Mouse (Mus musculus): ENCODE measurements around the gene Klc4.

The Klc4 gene

GRCm38 (mm10) chr17:46645561-46646321, at the start of gene Klc4, which contains the start of gene Mrpl2:
Gene Klc4, minus strand, starts transcription at chr17:46646022.
Gene Mrpl2, plus strand, starts transcription at chr17:46646229.
- peak; percentile 99 for DNase-seq

- DNase-seq = no peak
Observed at GRCm38 (mm10) chr17:46694517-46695063, 48.8 kb upstream of the Klc4 start.

- DNase-seq = no peak
Observed at GRCm38 (mm10) chr17:46691390-46691789, 45.6 kb upstream of the Klc4 start.

GRCm38 (mm10) chr17:46690665-46691064, 44.8 kb upstream of the Klc4 start:
- DNase-seq = no peak

- DNase-seq = no peak
Observed at GRCm38 (mm10) chr17:46685913-46686312, 40.1 kb upstream of the Klc4 start.

- peak; percentile 21 for DNase-seq
Observed at GRCm38 (mm10) chr17:46682654-46683389, 37.0 kb upstream of the Klc4 start.

GRCm38 (mm10) chr17:46681466-46682118, 35.8 kb upstream of the Klc4 start:
- no peak for DNase-seq

GRCm38 (mm10) chr17:46680760-46681373, 35.0 kb upstream of the Klc4 start, which contains the start of gene Klhdc3:
Gene Klhdc3, minus strand, starts transcription at chr17:46680914.
- peak; percentile 99 for DNase-seq

- DNase-seq = peak; percentile 62
Observed at GRCm38 (mm10) chr17:46679843-46680759, 34.3 kb upstream of the Klc4 start.

GRCm38 (mm10) chr17:46678911-46679310, 33.1 kb upstream of the Klc4 start:
- peak; percentile 16 for DNase-seq

- DNase-seq = peak; percentile 76
Observed at GRCm38 (mm10) chr17:46678416-46678815, 32.6 kb upstream of the Klc4 start, which contains the start of gene Mea1. Gene Mea1, plus strand, starts transcription at chr17:46678793.

GRCm38 (mm10) chr17:46674530-46675283, 28.9 kb upstream of the Klc4 start:
- DNase-seq = no peak

GRCm38 (mm10) chr17:46673850-46674529, 28.2 kb upstream of the Klc4 start, which contains the start of gene Rrp36:
Gene Rrp36, minus strand, starts transcription at chr17:46674352.
- DNase-seq = peak; percentile 96

- no peak for DNase-seq
Observed at GRCm38 (mm10) chr17:46669911-46670310, 24.1 kb upstream of the Klc4 start.

GRCm38 (mm10) chr17:46667712-46668111, 21.9 kb upstream of the Klc4 start:
- no peak for DNase-seq

- DNase-seq = no peak
Observed at GRCm38 (mm10) chr17:46662730-46663129, 16.9 kb upstream of the Klc4 start.

GRCm38 (mm10) chr17:46661981-46662380, 16.2 kb upstream of the Klc4 start:
- no peak for DNase-seq

GRCm38 (mm10) chr17:46661351-46661750, 15.5 kb upstream of the Klc4 start:
- no peak for DNase-seq

- no peak for DNase-seq
Observed at GRCm38 (mm10) chr17:46656054-46656453, 10.2 kb upstream of the Klc4 start.
